Mouse (Mus musculus): ENCODE data around the gene Akap2. TPM values are rescaled to one million over a fixed set of nuclear protein-coding genes. Genes with fewer than 3 reads are reported as not detected.

Akap2 gene
- polyA plus RNA-seq, 1 experiment: 0.87 TPM

DNA sequence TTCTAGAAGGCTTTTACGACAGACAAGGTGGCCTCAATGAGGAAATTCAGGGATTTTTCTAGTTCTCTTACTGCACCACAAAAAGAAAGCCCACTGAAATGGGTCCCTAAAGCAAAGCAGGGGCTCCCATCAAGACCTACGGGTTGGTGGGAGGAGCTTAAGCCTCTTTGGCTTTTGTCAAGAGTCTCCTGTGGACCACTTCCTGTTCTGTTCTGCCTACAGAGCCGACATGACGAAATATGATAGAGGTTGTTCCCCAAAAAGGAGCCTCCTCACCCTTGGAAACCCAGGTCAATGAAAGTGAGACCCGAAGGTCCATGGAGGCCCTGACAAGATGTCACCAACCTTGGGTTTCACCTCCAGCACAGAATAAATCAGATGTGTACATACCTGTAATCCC, 185.2 kb downstream of the Akap2 start:
- Histone ChIP-seq H3K9me3 (no peaks in the 10 kb centered on the region; the same call in 1 of the 2 replicates), H3K36me3 (replicated peaks; ENCODE audit: low read length) (no peaks in the 10 kb centered on the region), H3K4me3 (replicated peaks) (no peak overlapping the region), H3K27me3 (replicated peaks) (peaks cover 23% of the 10 kb centered on the region), H3K4me1 (peaks cover 10% of the 10 kb centered on the region)
- TF ChIP-seq FLI1 (IDR thresholded peaks at IDR 0.05; ENCODE audit: low read length) (no peak), GATA1 (IDR thresholded peaks at IDR 0.05; ENCODE audit: borderline replicate concordance, low read length) (no peak)

- Histone ChIP-seq H3K4me1 (peaks cover 14% of the 10 kb centered on the region), H3K4me3 (replicated peaks) (peak overlapping the region; percentile 77), H3K9me3 (no peaks in the 10 kb centered on the region), H3K27me3 (replicated peaks) (peaks cover 34% of the 10 kb centered on the region), H3K36me3 (replicated peaks; ENCODE audit: low read length) (no peaks in the 10 kb centered on the region)
- TF ChIP-seq FLI1 (IDR thresholded peaks at IDR 0.05; ENCODE audit: low read length) (no peak), GATA1 (IDR thresholded peaks at IDR 0.05; ENCODE audit: borderline replicate concordance, low read length) (no peak)
Observed at GRCm38 (mm10) chr4:57904211-57904610, 186.8 kb downstream of the Akap2 start.

GRCm38 (mm10) chr4:57904638-57905037, 187.2 kb downstream of the Akap2 start:
- Histone ChIP-seq H3K4me1 (peaks cover 14% of the 10 kb centered on the region), H3K27me3 (replicated peaks) (peaks cover 34% of the 10 kb centered on the region), H3K36me3 (replicated peaks; ENCODE audit: low read length) (no peaks in the 10 kb centered on the region), H3K9me3 (no peaks in the 10 kb centered on the region), H3K4me3 (replicated peaks) (peak overlapping the region; percentile 77)
- TF ChIP-seq GATA1 (IDR thresholded peaks at IDR 0.05; ENCODE audit: borderline replicate concordance, low read length): no peak
- no peak for TF ChIP-seq FLI1 (IDR thresholded peaks at IDR 0.05; ENCODE audit: low read length)

DNA sequence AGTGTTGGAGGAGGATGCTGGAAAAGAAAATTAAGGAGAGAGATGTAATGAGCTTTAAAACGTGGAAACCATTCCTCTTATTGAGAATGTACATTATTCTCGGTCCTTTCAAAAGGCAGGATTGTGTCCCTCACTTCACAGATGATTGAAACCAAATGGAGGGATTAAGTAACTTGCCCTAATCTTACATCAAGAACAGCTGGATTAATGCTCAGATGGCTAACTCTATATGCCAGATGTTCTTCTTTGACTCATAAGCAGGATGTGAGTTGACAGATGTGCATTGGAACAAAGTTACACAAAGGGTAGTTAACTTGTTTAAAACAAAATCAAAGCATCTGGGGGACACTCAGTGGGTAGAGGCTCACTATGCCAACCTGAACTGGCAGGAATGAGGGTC, 189.3 kb downstream of the Akap2 start:
- no peak for TF ChIP-seq GATA1 (IDR thresholded peaks at IDR 0.05; ENCODE audit: borderline replicate concordance, low read length)
- H3K27me3 ChIP-seq (replicated peaks): peaks cover 36% of the 10 kb centered on the region
- no peaks in the 10 kb centered on the region for H3K36me3 ChIP-seq (replicated peaks; ENCODE audit: low read length)
- H3K4me1 ChIP-seq: peaks cover 14% of the 10 kb centered on the region
- no peaks in the 10 kb centered on the region for H3K9me3 ChIP-seq
- no peak overlapping the region for H3K4me3 ChIP-seq (replicated peaks)

DNA sequence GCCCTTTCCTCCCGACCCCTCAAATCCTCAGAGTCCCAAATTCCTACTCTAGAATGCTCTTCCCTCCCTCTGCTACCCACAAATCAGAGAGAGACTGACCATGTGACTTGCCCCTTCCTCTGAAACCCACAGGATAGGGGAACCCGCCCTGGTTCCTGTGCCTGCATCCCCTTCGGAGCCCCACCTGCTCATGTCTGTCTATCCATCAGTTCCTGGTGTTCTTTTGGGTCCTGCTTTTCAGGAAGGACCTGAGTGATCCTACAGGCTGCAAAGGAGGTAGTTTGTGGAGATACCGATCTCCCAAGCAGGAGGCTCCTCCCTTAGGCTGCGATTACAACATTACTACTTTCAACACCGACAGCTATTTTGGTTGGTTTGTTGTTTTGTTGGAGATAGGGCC, 191.4 kb downstream of the Akap2 start:
- TF ChIP-seq GATA1 (IDR thresholded peaks at IDR 0.05; ENCODE audit: borderline replicate concordance, low read length) (no peak), FLI1 (IDR thresholded peaks at IDR 0.05; ENCODE audit: low read length) (no peak)
- Histone ChIP-seq H3K27me3 (replicated peaks) (peaks cover 32% of the 10 kb centered on the region), H3K4me1 (peaks cover 14% of the 10 kb centered on the region), H3K9me3 (peaks cover 3% of the 10 kb centered on the region; the same call in 1 of the 2 replicates), H3K36me3 (replicated peaks; ENCODE audit: low read length) (no peaks in the 10 kb centered on the region), H3K4me3 (replicated peaks) (no peak overlapping the region)

DNA sequence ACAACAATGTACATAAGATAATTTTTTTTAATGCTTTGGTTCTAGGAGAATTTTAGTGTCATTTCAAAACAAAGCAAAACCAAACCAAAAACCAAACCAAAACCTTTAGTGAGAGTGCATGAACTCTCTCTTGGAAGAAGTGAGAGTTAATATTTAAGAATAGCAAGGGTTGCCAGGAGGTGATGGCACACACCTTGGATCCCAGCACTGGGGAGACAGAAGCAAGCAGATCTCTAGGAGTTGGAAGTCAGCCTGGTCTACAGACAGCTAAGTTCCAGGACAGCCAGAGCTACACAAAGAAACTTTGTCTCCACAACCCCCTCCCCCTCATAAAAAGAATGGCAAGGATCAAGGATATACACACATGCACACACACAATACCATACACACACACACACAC, 195.6 kb downstream of the Akap2 start:
- H3K4me1 ChIP-seq: peaks cover 18% of the 10 kb centered on the region; the same call in 1 of the 2 replicates

GRCm38 (mm10) chr4:57914193-57915190, 197.0 kb downstream of the Akap2 start:
- H3K4me3 ChIP-seq (replicated peaks): no peak overlapping the region
- TF ChIP-seq FLI1 (IDR thresholded peaks at IDR 0.05; ENCODE audit: low read length) (no peak), GATA1 (IDR thresholded peaks at IDR 0.05; ENCODE audit: borderline replicate concordance, low read length) (no peak)
- peaks cover 20% of the 10 kb centered on the region for H3K27me3 ChIP-seq (replicated peaks)
- peaks cover 17% of the 10 kb centered on the region for H3K4me1 ChIP-seq
- no peaks in the 10 kb centered on the region for H3K36me3 ChIP-seq (replicated peaks; ENCODE audit: low read length)
- peaks cover 3% of the 10 kb centered on the region; the same call in 1 of the 2 replicates for H3K9me3 ChIP-seq

More for the DNA sequence above, 195.6 kb downstream of the Akap2 start:
- peaks cover 28% of the 10 kb centered on the region for H3K27me3 ChIP-seq (replicated peaks)
- H3K4me3 ChIP-seq (replicated peaks): no peak overlapping the region
- peaks cover 3% of the 10 kb centered on the region; the same call in 1 of the 2 replicates for H3K9me3 ChIP-seq
- H3K36me3 ChIP-seq (replicated peaks; ENCODE audit: low read length): no peaks in the 10 kb centered on the region
- TF ChIP-seq FLI1 (IDR thresholded peaks at IDR 0.05; ENCODE audit: low read length): no peak
- TF ChIP-seq GATA1 (IDR thresholded peaks at IDR 0.05; ENCODE audit: borderline replicate concordance, low read length): no peak

GRCm38 (mm10) chr4:57915216-57915965, 197.9 kb downstream of the Akap2 start:
- Histone ChIP-seq H3K9me3 (peaks cover 3% of the 10 kb centered on the region; the same call in 1 of the 2 replicates), H3K36me3 (replicated peaks; ENCODE audit: low read length) (no peaks in the 10 kb centered on the region), H3K27me3 (replicated peaks) (peaks cover 20% of the 10 kb centered on the region), H3K4me3 (replicated peaks) (peak overlapping the region; percentile 44), H3K4me1 (peaks cover 25% of the 10 kb centered on the region)
- TF ChIP-seq GATA1 (IDR thresholded peaks at IDR 0.05; ENCODE audit: borderline replicate concordance, low read length) (no peak), FLI1 (IDR thresholded peaks at IDR 0.05; ENCODE audit: low read length) (no peak)

- Histone ChIP-seq H3K27me3 (replicated peaks) (peaks cover 18% of the 10 kb centered on the region), H3K36me3 (replicated peaks; ENCODE audit: low read length) (no peaks in the 10 kb centered on the region), H3K9me3 (peaks cover 3% of the 10 kb centered on the region; the same call in 1 of the 2 replicates), H3K4me1 (peaks cover 25% of the 10 kb centered on the region), H3K4me3 (replicated peaks) (peak within 1 kb of the TSS; percentile 44)
- TF ChIP-seq FLI1 (IDR thresholded peaks at IDR 0.05; ENCODE audit: low read length) (no peak), GATA1 (IDR thresholded peaks at IDR 0.05; ENCODE audit: borderline replicate concordance, low read length) (no peak)
Observed at GRCm38 (mm10) chr4:57916201-57916661, 198.8 kb downstream of the Akap2 start, which contains the start of gene D630039A03Rik. D630039A03Rik (minus strand) TSS chr4:57916297.
